Mouse (Mus musculus): Measurements from ENCODE around the gene Prkab2.

GRCm38 (mm10) chr3:97690590-97690989 is 32.6 kb downstream of the Prkab2 start:
- TF ChIP-seq CTCF (IDR thresholded peaks at IDR 0.05; ENCODE audit: low read depth, low read length), result no peak
- TF ChIP-seq POLR2A (IDR thresholded peaks at IDR 0.05; ENCODE audit: insufficient read depth, low read length), result no peak

Data from ES-Bruce4 (cell line).